In the genomic region with DNA sequence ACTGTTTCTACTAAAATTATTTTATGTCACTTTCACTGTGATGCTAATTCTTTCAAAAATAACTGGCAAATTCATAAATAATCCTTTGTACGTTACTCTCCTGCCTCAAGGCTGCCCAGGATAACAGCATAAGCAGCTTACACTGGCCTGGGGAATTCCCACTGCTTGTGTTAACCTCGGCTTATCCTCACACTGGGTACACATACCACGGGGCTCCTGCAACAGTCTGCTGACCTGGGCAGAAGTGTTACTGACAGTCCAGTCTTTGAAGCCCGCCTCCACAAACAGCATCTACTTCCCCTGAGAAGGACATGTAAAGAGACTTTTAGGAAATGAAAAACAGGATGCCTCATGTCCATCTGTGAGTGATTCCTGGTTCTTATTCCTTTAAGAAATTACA, we compare ENCODE assay signal across 15 mouse cellular contexts.
"Had no signal": no experiment of that assay in that cellular context is flagged by ENCODE, and none has a peak within 500 bp of the region (broad histone marks: within the 10 kb centered on the region; RNA-seq: fewer than 3 reads in every experiment).

No protein-coding gene starts in this region.

- DNase-seq: kidney, adult 2 months; kidney, postnatal 25 days; lung, adult 2 months; lung, postnatal 36 days; midbrain, embryonic 14.5 days; right cerebral cortex, postnatal 4 days; thymus, postnatal 36 days had no signal

- H3K4me2 ChIP-seq: kidney, embryonic 15.5 days; liver, embryonic 15.5 days; neural tube, embryonic 12.5 days; stomach, embryonic 15.5 days had no signal

- H3K4me1 ChIP-seq: kidney, embryonic 15.5 days; liver, embryonic 15.5 days; midbrain, embryonic 10.5 days; neural tube, embryonic 12.5 days; stomach, embryonic 15.5 days had no signal

- ATAC-seq: intestine, embryonic 16.5 days; lung, postnatal 0 days had no signal

- H3K9me3 ChIP-seq: kidney, embryonic 15.5 days; liver, embryonic 15.5 days; neural tube, embryonic 12.5 days; stomach, embryonic 15.5 days had no signal

- H3K27me3 ChIP-seq: kidney, embryonic 15.5 days; liver, embryonic 15.5 days; neural tube, embryonic 12.5 days; stomach, embryonic 15.5 days had no signal

- H3K27ac ChIP-seq: kidney, embryonic 15.5 days; liver, embryonic 15.5 days; midbrain, embryonic 10.5 days; neural tube, embryonic 12.5 days; stomach, embryonic 15.5 days had no signal

- H3K9ac ChIP-seq: kidney, embryonic 15.5 days; liver, embryonic 15.5 days; neural tube, embryonic 12.5 days; stomach, embryonic 15.5 days had no signal

- H3K4me3 ChIP-seq: kidney, embryonic 15.5 days; liver, embryonic 15.5 days; midbrain, embryonic 10.5 days; myocyte; neural tube, embryonic 12.5 days; stomach, embryonic 15.5 days had no signal
